Mouse (Mus musculus) thymus, postnatal 25 days (tissue): ENCODE measurements around the gene Sepsecs.

ENCODE experiments used
- DNase-seq: peaks from one replicate; pipeline ENCODE4 v3.0.0; 2022

Sepsecs gene

DNA sequence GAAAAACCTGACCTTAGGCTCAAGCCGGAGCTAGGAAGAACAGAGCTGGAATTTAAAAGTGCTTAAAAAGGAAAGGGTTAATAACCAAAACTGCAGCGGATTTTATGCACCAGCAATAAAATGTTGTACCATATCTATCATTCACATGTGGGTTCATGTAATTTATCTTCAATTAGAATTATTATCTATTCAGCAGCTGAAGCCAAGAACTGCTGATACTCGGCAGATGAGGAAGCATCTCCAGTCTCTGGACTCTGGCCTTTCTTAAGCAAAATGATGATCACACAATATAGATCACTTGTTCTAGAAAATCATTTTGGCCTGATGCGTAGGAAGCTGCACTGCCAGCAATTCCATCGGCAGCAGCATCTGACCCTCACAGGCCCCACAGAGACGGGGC, 27.8 kb downstream of the Sepsecs start:
- DNase-seq, result no peak

DNA sequence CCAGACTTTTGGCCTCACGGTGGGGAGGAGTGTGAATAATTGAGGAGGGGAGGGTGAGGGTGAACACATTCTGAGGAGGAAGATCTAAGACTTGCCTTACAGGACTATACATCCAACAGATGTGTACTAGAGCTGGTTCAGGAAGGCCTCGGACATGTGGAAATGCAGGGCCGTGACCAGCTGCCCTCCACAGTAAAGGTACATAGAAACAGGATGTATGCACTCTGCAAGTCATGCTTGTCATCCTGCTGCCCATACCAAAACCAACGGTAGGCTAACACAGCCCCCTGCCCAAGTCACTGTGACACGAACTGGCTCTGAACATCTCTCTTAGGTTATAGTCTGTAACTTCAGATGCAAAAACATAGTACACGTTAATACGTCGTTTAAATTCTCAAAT, 30.6 kb downstream of the Sepsecs start:
- no peak for DNase-seq

GRCm38 (mm10) chr5:52638006-52638405, 31.5 kb downstream of the Sepsecs start:
- no peak for DNase-seq

DNA sequence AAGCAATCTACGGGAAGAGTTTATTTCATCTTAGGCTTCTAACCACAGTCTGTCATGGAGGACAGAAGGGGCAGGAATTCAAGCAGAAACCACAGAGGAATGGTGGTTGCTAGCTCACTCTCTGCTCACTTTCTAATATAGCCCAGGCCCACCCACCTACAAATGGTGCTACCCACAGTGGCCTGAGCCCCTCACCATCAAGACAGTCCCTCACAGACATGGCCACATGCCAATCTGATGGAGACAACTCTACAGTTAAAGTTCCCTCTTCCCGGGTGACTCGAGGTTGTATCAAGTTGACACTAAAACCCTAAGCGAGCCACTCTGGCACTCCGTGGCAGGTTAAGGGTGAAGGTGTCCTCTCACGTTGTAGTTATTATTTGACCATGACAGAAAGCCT, 32.6 kb downstream of the Sepsecs start:
- no peak for DNase-seq

GRCm38 (mm10) chr5:52636025-52636755, 33.3 kb downstream of the Sepsecs start:
- DNase-seq, result no peak

GRCm38 (mm10) chr5:52634017-52634416, 35.5 kb downstream of the Sepsecs start:
- peak; percentile 79 for DNase-seq

GRCm38 (mm10) chr5:52630541-52630940, 39.0 kb downstream of the Sepsecs start:
- no peak for DNase-seq

DNA sequence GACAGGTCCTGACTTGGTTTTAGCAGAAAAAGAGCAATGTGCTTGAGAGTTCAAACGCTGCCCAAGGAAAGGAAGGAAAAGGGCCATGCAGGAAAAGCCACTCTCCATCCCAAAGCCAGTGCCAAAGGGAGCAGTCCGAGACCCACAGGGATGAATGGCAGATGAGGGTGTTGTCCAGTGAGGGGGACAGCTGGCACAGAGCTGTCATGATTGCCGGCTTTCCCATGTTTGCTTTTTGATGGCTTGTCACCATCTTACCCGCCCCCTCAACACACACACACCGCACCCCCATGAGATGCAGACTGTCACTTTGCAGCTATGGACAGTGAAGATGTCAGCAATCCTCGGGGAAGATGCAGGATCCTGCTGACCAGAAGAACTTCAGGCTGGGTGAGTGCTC, 40.3 kb downstream of the Sepsecs start:
- no peak for DNase-seq

GRCm38 (mm10) chr5:52628783-52629182, 40.7 kb downstream of the Sepsecs start:
- no peak for DNase-seq

- DNase-seq, result no peak
Observed at GRCm38 (mm10) chr5:52627713-52628112, 41.8 kb downstream of the Sepsecs start.

GRCm38 (mm10) chr5:52626092-52626491, 43.4 kb downstream of the Sepsecs start:
- no peak for DNase-seq

DNA sequence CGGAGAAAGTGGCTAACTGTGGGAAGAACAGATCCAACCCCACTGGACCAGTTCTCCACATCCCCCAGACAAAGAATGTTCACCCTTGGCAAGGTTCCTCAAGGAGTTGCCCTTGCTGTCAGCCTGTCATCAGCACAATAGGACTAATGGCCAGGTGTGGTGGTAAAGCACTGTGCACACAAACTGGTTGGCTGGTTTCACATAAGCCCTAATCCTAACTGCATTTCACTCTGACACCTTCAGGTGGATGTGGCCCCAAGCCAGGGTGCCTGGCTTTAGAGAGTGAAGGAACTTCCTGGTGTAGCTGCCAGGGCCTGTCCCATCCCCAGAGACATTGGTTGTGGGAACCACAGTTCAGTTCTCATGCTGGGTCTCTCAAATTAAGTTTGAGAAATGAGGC, 44.6 kb downstream of the Sepsecs start:
- no peak for DNase-seq

- no peak for DNase-seq
Observed at GRCm38 (mm10) chr5:52623099-52623498, 46.4 kb downstream of the Sepsecs start.

GRCm38 (mm10) chr5:52618348-52619270, 50.9 kb downstream of the Sepsecs start:
- peak; percentile 68 for DNase-seq

GRCm38 (mm10) chr5:52617711-52618347, 51.7 kb downstream of the Sepsecs start:
- DNase-seq, result no peak

DNA sequence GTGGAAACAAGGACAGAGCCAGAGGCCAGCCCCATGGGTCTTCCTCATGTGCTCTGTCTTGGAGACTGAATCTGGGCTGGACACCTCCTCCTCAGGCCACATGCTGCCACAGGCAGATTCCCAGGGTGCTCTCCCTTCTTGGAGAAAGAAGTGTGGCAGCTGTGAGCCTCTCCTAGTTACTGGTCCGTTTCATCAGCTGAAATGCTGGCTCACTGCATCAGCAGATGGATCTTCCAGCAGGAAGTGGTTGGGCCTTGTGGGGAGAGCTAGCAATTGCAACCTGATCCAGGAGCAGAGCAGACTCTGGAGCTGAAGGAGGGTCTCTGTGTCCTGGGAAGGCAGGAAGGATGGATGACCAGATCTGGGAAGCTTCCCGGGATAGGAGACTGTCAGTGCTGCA, 53.0 kb downstream of the Sepsecs start:
- DNase-seq, result no peak

GRCm38 (mm10) chr5:52615421-52615820, 54.1 kb downstream of the Sepsecs start:
- no peak for DNase-seq

- no peak for DNase-seq
Observed at GRCm38 (mm10) chr5:52614686-52615085, 54.8 kb downstream of the Sepsecs start.

GRCm38 (mm10) chr5:52612776-52613175, 56.7 kb downstream of the Sepsecs start:
- no peak for DNase-seq

DNA sequence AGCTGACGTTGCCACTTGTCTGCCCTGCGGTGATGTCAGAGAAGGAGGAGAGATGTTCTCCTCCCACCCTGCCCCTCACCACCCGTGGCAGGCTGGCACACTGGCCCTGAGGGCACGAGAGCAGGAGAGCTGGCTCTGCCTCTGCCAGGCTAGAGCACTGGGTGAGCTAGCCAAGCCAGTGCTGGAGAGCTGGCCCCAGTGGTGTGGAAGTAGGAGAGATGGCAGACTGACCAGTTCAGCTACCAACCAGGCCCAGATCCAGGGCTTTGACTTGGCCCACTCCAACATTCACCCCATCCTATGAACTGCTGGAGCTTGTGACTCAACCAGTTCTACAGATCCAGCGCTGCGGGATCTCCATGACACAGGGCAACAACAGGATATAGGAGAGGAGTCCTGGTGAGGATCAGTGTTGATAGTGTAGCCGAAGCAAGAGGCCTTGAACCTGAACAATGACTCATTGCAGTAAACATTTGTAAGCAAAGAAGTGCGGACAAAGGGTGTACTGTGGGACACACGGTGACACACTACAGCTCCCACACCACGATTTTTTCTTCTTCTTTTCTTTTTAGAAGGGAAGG, 58.1 kb downstream of the Sepsecs start:
- DNase-seq, result no peak

DNA sequence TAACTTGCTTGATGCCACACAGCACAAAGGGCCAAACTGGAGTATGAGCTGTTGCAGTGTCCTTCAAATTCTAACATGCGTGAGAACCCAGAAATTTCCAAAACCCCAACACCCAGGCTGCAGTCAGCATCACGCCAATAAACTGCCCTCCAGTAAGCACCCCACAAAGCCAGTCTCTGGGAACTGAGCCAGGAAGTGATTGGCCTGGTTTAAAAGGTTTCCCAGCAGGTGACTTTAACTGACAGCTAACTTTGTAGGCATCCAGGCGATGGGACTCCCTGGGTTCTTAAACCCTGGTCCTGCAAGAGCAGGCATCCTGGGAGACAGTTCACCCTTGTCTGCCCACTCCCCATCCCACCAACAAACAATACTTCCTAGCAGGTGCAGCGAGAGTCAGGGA, 59.2 kb downstream of the Sepsecs start:
- DNase-seq, result no peak

DNA sequence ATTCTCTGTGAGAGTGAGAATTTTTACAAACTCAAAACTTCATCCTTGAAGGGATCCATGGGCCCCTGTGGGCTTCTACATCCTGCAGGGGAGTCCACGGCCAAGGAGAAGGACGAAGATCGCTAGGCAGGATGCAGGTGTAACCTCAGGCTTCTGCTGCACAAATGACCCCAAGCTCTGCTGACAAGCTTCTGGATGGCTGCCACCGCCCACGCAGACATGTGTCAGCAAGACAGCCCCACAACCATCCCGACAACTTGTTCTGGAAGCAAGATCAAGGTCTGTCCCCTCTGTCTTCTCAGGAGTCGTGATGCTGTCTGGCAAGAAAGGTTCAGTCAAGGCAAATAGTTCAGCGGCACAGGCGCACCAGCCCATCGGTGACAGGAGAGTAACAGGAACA, 59.8 kb downstream of the Sepsecs start:
- peak; percentile 28 for DNase-seq

- no peak for DNase-seq
Observed at GRCm38 (mm10) chr5:52604582-52605041, 64.9 kb downstream of the Sepsecs start.
